Mouse (Mus musculus) cortical plate, adult 2 months (tissue): ENCODE data around the gene St8sia1.

Experiments used
- CTCF ChIP-seq: fragments of 200-500 bp; IDR thresholded peaks from 2 replicates; pipeline ENCODE4 v1.5.1; 2011; ENCODE audit warnings: mild to moderate bottlenecking, control low read depth, low read length; ENCODE audit not compliant: insufficient read depth; ENCODE audit errors: extremely low read depth
- POLR2A ChIP-seq: fragments of 200-500 bp; IDR thresholded peaks from 2 replicates; pipeline ENCODE4 v1.6.1; 2011; ENCODE audit warnings: mild to moderate bottlenecking, low read length, control low read depth; ENCODE audit not compliant: insufficient read depth; ENCODE audit errors: extremely low read depth

GRCm38 (mm10) chr6:142873795-142874563 is 90.3 kb downstream of the St8sia1 start:
- TF ChIP-seq CTCF (no peak), POLR2A (no peak)
